Mouse (Mus musculus) midbrain, embryonic 11.5 days (tissue): ENCODE measurements at regions not wholly inside any gene's neighbourhood (a gene's known extent, or its start where the extent isn't known, plus 50 kb on each side); places are given as distances from the start of the nearest gene placed in this dataset.

Experiments used
- ATAC-seq: fragments of 200-750 bp; cut with Nextera tagmentation; 2 replicates; pipeline ENCODE4 v1.8.0; 2017; ENCODE audit warnings: moderate TSS enrichment, moderate library complexity; ENCODE audit not compliant: low FRiP score
- DNase-seq: peaks from one replicate; pipeline ENCODE4 v3.0.0; 2015; ENCODE audit warnings: low spot score; ENCODE audit errors: missing footprints
- H3K27ac ChIP-seq: fragments of 300-500 bp; sonication (generic); 2 replicates; pipeline ENCODE4 v1.5.1; 2014; ENCODE audit warnings: low read depth, low read length
- H3K27me3 ChIP-seq: fragments of 300-500 bp; sonication (generic); 2 replicates; pipeline ENCODE4 v1.6.1; 2014; ENCODE audit warnings: mild to moderate bottlenecking, low read length, moderate library complexity, mixed read lengths; ENCODE audit not compliant: control insufficient read depth, insufficient read depth
- H3K36me3 ChIP-seq: fragments of 300-500 bp; sonication (generic); 2 replicates; pipeline ENCODE4 v1.6.1; 2014; ENCODE audit warnings: mild to moderate bottlenecking, low read length, moderate library complexity, mixed read lengths; ENCODE audit not compliant: control insufficient read depth, insufficient read depth
- H3K4me1 ChIP-seq: fragments of 300-500 bp; sonication (generic); 2 replicates; pipeline ENCODE4 v1.6.1; 2014; ENCODE audit warnings: low read length; ENCODE audit not compliant: control insufficient read depth, insufficient read depth
- H3K4me2 ChIP-seq: fragments of 300-500 bp; sonication (generic); 2 replicates; pipeline ENCODE4 v1.6.1; 2014; ENCODE audit warnings: mild to moderate bottlenecking, moderate library complexity
- H3K4me3 ChIP-seq: fragments of 300-500 bp; sonication (generic); 2 replicates; pipeline ENCODE4 v1.5.1; 2014; ENCODE audit warnings: low read depth, low read length
- H3K9ac ChIP-seq: fragments of 300-500 bp; sonication (generic); 2 replicates; pipeline ENCODE4 v1.6.1; 2014; ENCODE audit warnings: low read length
- H3K9me3 ChIP-seq: fragments of 300-500 bp; sonication (generic); 2 replicates; pipeline ENCODE4 v1.6.1; 2016; ENCODE audit warnings: low read length; ENCODE audit not compliant: control insufficient read depth
- WGBS: fragments of 180-500 bp; shearing (Covaris S2); extraction: QIAGEN DNeasy Blood & Tissue Kit; methylation state at CpG from one replicate; pipeline ENCODE4 v1.1.7; 2014; 5-methylcytosine and 5-hydroxymethylcytosine counted together

GRCm38 (mm10) chr12:35392111-35392510 lies 142.7 kb downstream of the Ahr start:
- DNase-seq (no peak), ATAC-seq (no peak)
- Histone ChIP-seq H3K4me1 (no peaks in the 10 kb centered on the region), H3K4me2 (no peak overlapping the region), H3K27me3 (no peaks in the 10 kb centered on the region), H3K4me3 (no peak overlapping the region), H3K36me3 (no peaks in the 10 kb centered on the region), H3K9me3 (no peaks in the 10 kb centered on the region), H3K27ac (no peak overlapping the region), H3K9ac (no peak overlapping the region)
- 72% methylated on average over 2 of the region's 2 CpGs for WGBS

- Histone ChIP-seq H3K27me3 (no peaks in the 10 kb centered on the region), H3K4me2 (no peak overlapping the region), H3K36me3 (no peaks in the 10 kb centered on the region), H3K9me3 (no peaks in the 10 kb centered on the region), H3K4me3 (no peak overlapping the region), H3K4me1 (no peaks in the 10 kb centered on the region), H3K9ac (no peak overlapping the region), H3K27ac (no peak overlapping the region)
- WGBS = 98% methylated on average over 1 of the region's 1 CpGs
- ATAC-seq = no peak
- DNase-seq = no peak
These were observed 144.6 kb downstream of the Ahr start for GRCm38 (mm10) chr12:35390266-35390665.

DNA sequence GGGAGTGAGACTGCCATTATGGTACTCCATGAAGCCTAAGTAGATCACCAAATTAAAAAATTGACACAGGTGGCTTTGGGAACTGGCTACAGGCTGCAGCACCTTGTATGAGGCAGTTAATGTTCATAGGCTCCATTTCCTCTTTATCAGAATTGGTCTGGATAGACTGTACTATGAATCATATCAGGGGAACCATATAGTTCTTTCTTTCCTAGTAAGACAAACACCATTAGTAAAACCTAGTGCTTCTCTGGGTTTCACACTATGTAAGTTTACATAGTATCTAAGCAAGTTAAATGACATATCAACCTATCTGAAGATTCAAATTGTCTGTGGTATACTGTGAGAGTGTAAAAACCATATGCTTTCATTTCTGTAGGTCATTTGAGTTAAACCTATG lies 145.0 kb downstream of the Ahr start:
- Histone ChIP-seq H3K4me1 (no peaks in the 10 kb centered on the region), H3K27ac (no peak overlapping the region), H3K4me2 (no peak overlapping the region), H3K27me3 (no peaks in the 10 kb centered on the region), H3K9me3 (no peaks in the 10 kb centered on the region), H3K4me3 (no peak overlapping the region), H3K9ac (no peak overlapping the region), H3K36me3 (no peaks in the 10 kb centered on the region)
- DNase-seq (no peak), ATAC-seq (no peak)

DNA sequence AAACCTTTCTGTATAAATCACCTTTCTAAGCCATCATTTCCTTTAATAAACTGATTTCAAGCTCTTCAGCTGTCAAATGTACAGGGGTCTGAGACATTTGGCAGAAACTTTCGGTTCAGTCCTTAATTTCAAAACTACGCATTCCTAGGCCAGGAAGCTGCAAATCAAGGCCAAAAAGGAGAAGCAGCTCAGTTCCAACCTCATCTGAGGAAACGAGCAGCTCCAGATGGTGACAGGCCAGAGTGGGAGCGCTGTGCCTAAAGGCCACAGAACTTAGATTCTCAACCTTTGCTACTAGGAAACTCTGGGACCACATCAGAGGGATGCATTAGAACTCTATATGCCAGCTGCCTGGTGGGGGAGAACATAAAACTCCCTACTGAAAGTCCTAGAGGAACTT lies 150.6 kb downstream of the Ahr start:
- ATAC-seq (no peak), DNase-seq (no peak)
- Histone ChIP-seq H3K9me3 (no peaks in the 10 kb centered on the region), H3K4me1 (no peaks in the 10 kb centered on the region), H3K4me2 (no peak overlapping the region), H3K27ac (no peak overlapping the region), H3K4me3 (no peak overlapping the region), H3K9ac (no peak overlapping the region), H3K36me3 (no peaks in the 10 kb centered on the region), H3K27me3 (no peaks in the 10 kb centered on the region)
- 88% methylated on average over 4 of the region's 4 CpGs for WGBS

DNA sequence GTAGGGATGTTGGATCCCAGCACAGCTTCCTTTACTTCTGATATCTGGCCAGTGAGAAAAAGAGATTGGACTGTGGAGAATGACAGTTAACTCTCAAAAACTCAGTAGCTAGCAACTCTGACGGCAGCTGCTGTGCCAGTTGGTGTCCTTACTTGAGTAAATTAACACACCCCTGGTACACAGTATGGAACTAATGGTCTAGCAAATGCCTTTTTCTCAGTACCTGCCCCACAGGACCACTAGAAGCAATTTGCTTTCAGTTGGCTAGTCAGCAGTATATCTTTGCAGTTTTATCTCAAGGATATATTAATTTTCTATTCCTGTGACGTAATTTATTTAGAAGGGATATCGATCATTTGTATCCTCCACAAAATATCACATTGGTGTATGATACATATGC lies 157.6 kb downstream of the Ahr start:
- WGBS = 90% methylated on average over 3 of the region's 3 CpGs

DNA sequence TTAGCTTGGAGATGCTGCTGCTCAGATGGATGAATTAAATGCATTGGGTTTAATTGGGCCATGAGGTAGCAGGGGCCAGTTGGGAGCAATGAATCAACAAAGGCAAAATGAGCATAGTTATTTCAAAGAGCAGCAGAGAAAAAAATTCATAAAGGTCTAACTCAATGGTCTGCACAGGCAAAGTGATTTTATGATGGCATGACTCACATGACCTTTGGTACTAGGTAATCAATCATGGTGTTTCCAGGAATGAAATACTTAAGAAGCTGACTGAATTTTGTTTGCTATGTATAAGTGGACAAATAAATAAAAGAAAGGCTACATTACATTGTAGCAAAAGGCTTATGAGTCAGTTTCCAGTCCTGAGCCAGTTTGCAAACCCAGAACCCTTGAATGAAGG lies 158.5 kb downstream of the Ahr start:
- Histone ChIP-seq H3K4me3 (no peak overlapping the region), H3K9me3 (no peaks in the 10 kb centered on the region), H3K36me3 (no peaks in the 10 kb centered on the region), H3K4me2 (no peak overlapping the region), H3K4me1 (no peaks in the 10 kb centered on the region), H3K9ac (no peak overlapping the region), H3K27ac (no peak overlapping the region), H3K27me3 (no peaks in the 10 kb centered on the region)
- ATAC-seq (no peak), DNase-seq (no peak)

More for the DNA sequence above, 157.6 kb downstream of the Ahr start:
- H3K27ac ChIP-seq = no peak overlapping the region
- H3K36me3 ChIP-seq = no peaks in the 10 kb centered on the region
- H3K4me3 ChIP-seq = no peak overlapping the region
- no peak overlapping the region for H3K4me2 ChIP-seq
- DNase-seq (no peak), ATAC-seq (no peak)
- H3K9ac ChIP-seq = no peak overlapping the region
- H3K27me3 ChIP-seq = no peaks in the 10 kb centered on the region
- no peaks in the 10 kb centered on the region for H3K4me1 ChIP-seq
- H3K9me3 ChIP-seq = no peaks in the 10 kb centered on the region

GRCm38 (mm10) chr12:35357901-35358300 lies 176.9 kb downstream of the Ahr start:
- H3K27ac ChIP-seq = no peak overlapping the region
- 85% methylated on average over 2 of the region's 2 CpGs for WGBS

GRCm38 (mm10) chr12:35338191-35338954 lies 196.5 kb downstream of the Ahr start:
- DNase-seq (no peak), ATAC-seq (no peak)
- H3K9ac ChIP-seq = no peak overlapping the region
- H3K4me3 ChIP-seq = no peak overlapping the region
- no peaks in the 10 kb centered on the region for H3K36me3 ChIP-seq
- H3K4me2 ChIP-seq = no peak overlapping the region
- WGBS = 87% methylated on average over 4 of the region's 4 CpGs
- H3K4me1 ChIP-seq = no peaks in the 10 kb centered on the region
- no peaks in the 10 kb centered on the region for H3K27me3 ChIP-seq
- H3K27ac ChIP-seq = no peak overlapping the region
- no peaks in the 10 kb centered on the region for H3K9me3 ChIP-seq

More at GRCm38 (mm10) chr12:35357901-35358300, 176.9 kb downstream of the Ahr start:
- DNase-seq (no peak), ATAC-seq (no peak)
- Histone ChIP-seq H3K9ac (no peak overlapping the region), H3K4me3 (no peak overlapping the region), H3K9me3 (no peaks in the 10 kb centered on the region), H3K27me3 (no peaks in the 10 kb centered on the region), H3K4me2 (no peak overlapping the region), H3K4me1 (no peaks in the 10 kb centered on the region), H3K36me3 (no peaks in the 10 kb centered on the region)

- Histone ChIP-seq H3K9me3 (no peaks in the 10 kb centered on the region), H3K27ac (no peak overlapping the region), H3K9ac (no peak overlapping the region), H3K4me2 (no peak overlapping the region), H3K4me3 (no peak overlapping the region), H3K4me1 (no peaks in the 10 kb centered on the region), H3K36me3 (no peaks in the 10 kb centered on the region), H3K27me3 (no peaks in the 10 kb centered on the region)
- no peak for ATAC-seq
- DNase-seq = peak; percentile 37
These were observed 198.5 kb downstream of the Ahr start for GRCm38 (mm10) chr12:35336314-35336713.
